Mouse (Mus musculus) fibroblast of lung, adult 2 months (primary cell): ENCODE measurements around the gene Ccdc97.
A peak's percentile ranks its signal among the peaks of the same experiment; 100 is the strongest.
"Not testable (repeated sequence)": the region's sequence is repeated elsewhere in the genome, so short reads cannot be mapped to it uniquely, and the experiment has no call there.

Experiments used
- DNase-seq: peaks from one replicate; pipeline ENCODE4 v3.0.0-alpha.2; 2011; ENCODE audit warnings: low read depth

Gene Ccdc97

DNA sequence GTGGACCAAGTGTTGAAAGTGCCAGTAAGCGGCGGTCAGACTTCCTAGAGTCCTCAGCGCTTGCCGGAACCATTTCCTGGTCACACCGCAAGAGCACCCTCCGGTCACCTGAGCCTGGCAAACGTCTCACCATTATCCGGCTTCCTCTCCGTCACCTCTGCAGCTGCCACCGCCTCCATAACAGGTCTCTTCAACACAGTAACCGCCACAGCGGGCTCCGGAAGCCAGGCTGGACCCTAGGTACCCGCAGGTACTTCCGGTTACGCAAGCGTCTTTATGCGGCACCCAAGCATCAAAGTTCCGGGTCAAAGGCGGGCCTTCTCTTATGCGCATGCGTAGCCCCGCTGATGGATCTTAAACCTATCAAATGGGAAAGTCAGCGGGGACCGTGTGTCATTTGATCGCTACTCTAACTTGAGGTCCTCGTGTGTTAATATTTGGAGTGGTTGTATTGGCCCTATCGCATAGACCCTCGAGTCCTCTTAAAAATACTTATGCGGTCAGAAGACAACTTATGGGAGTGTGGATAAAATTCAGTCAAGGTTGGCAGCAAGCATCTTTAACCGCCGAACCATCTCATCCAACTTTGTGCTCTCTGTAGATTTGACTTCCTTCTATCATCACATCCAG is at the start of gene Ccdc97:
Ccdc97 (minus strand) TSS at position 301 of the 630 bp plus-strand sequence.
- peak; percentile 87 for DNase-seq

DNA sequence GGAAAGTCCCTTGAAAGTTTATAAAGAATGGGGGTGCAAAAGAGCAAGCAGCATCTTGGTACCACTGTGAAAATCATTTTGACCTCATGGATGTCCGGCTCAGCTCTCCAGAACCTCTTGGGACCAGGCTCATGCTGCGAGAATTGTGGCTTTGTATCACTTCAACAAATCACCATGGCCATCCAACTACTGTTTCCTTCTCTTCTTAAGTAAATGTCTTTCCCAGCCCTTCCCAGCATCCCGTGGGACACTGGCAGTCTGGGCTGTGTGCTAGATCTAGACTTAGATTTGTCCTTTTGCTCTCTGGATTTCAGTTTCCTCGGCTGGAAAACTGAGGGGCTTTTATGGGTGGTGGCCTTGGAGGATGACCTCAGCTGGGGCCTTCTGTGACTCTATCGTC is 49.3 kb upstream of the Ccdc97 start:
- no peak for DNase-seq

DNA sequence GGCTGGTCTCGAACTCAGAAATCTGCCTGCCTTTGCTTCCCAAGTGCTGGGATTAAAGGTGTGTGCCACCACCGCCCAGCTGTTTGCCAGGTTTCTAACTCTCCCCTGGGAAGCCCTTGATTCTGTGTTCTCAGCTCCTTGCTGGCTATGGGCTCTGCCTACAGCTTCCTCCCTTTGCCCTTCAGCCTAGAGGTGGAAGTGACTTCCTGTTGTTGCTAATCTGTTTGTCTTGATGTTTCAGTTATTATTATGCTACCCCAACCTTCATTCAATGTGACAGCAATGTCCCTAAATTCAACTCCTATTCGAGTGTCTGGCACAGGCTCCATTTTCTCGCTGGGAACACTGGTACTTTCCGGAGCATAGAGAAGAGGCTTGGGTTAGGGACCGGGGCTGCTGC is 47.2 kb upstream of the Ccdc97 start:
- no peak for DNase-seq

- no peak for DNase-seq
These were observed 45.3 kb upstream of the Ccdc97 start for GRCm38 (mm10) chr7:25764221-25764620.

DNA sequence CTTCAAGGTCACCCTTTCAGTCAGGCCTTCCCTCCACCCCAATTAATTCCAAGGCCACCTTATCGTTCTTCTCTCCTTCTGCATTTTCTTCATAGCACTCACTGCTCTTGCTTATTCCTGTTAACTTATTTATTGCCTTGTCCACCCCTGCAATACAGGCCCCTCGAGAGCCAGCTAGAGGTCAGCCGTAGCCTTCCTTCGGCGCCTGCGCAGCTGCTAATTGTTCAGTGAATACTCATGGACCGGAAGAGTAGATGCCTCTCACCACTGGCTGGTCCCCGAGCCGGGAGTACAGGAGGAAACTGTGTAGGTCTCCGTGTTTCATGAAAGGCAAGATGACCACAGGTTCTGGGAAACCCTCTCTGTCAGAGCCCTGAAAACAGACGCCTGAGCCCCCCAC is 44.8 kb upstream of the Ccdc97 start:
- no peak for DNase-seq

DNA sequence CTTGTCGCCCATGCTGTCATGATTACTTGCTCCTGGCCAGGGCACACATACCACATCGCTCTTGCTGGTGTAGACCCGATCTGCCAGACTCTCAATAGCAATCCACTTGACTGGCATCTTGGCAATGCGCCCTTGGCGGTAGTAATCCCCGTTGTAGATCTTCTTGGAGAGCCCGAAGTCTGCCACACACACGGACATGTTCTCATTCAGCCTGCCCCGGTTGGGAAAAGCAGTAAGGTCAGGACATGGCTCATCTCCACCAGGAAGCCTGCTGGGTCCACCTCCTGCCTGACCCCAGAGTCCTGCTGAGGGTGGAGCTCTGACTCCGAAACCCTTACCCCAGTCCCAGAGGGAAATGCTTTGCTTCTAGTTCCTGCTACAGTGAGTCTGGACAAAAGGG is 42.5 kb upstream of the Ccdc97 start:
- DNase-seq: no peak

DNA sequence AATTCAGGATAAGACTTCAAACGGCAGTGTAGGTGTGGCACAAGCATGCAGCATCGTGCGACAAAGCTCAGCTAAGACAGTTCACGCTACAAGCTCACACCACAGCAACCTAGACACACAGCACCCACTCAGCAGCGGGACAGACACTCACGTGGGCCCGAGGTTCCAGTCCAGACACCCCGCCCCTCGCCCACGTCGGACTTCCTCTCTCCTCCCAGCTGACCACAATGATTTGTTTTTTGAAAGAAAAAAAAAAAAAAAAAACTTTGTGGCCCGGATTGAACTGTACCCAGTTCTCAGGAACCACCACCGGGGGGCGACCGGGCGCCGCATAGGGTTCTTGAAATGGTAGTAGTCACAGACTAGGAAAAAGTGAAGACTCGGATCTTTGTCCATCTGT is 37.1 kb upstream of the Ccdc97 start:
- peak; percentile 92 for DNase-seq

DNA sequence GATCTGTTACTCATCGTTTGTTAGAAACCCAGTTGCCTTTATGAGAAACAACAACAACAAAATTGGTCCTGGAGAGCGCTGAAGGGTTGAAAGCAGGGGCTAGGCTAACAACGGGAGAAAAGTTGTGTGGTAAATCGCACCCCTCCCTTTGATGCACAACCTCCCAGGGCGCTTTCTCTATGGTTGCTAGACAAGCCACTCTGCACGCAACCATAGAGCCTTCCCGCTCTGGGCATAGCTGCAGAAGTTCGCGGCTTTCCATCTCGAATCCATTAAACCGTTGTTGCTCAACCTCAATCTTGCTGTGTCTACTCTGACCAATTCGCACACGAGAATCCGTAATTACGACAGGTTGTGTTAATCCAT is 36.6 kb upstream of the Ccdc97 start:
- DNase-seq: no peak

DNA sequence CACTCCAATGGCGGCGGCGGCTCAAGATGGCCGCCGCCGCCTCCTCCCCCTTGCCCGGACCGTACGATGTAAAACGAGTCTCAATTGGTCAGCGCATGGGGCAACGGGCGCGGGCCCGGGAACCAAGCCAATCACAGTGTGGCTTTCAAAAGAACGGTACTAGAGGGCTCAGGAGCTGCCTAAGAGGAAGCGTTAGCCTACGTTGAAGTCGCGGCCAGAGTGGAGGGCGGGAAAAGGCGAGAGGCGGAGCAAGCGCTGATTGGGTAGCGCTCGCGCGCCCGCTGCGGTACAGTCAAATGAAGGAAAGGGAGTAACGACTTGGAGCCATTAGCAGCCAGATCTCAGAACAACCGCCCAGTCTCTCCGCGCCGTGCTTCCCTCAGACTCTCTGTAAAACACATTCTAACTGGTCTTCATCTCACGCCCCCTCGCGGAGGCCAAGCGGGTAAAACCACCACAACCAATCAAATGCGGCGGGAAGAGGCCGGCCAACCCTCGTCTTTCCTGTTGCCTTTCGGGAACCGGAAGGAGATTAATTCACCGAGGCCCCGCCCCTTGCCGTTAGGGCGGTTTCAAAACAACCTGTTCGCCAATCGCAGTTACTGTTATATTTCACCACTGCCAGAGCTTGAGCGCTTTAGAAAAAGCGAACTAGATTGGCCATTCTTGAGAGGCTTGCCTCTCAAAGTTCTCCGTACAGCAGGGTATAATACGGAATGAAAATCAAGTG is 36.0 kb upstream of the Ccdc97 start, which contains the start of gene Hnrnpul1:
Hnrnpul1 (minus strand) TSS at position 20 of the 730 bp plus-strand sequence.
- peak; percentile 98 for DNase-seq

GRCm38 (mm10) chr7:25754439-25754737 is 35.5 kb upstream of the Ccdc97 start:
- no peak for DNase-seq

DNA sequence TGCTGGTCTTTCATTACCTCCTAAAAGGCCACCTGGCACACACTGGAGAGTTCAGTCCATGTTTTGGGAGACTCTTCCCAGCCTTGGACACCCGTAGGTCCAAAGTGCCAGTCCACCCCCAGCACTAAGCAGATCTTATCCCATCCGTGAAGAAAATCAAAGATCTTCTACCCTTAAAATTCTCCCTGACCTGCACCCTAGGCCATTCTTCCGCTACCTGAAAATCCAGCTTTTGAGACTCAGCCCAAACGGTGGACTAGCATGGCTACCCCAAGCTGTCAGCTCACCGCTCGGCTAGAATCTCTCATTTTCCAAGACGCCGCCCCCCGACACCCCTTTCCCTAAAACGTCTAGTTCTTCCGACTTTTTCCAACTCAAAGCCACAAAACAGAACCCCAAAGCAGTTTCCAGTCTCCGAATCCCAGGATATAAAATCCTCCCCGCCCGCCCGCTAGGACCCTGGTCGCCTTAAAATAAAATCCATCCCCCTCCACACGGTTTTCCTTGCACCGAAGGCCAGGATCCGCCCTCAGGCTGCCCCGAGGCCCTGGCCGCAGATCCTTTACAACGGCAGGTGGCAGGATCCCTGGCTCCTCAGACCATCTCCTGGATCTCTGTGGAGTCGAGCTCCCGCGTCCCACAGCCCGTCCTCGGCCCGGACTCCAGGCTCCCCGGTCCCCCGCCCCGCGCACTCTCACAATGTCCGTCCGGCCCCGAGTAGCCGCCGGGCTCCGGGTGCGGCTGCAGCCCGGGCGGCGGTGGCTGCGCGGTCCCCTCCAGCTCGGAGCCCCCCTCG is 35.0 kb upstream of the Ccdc97 start:
- no peak for DNase-seq

- no peak for DNase-seq
These were observed 34.2 kb upstream of the Ccdc97 start for GRCm38 (mm10) chr7:25753076-25753475.

- no peak for DNase-seq
These were observed 28.0 kb upstream of the Ccdc97 start for GRCm38 (mm10) chr7:25746844-25747243.

- DNase-seq: no peak
These were observed 19.4 kb upstream of the Ccdc97 start for GRCm38 (mm10) chr7:25738277-25738676.

DNA sequence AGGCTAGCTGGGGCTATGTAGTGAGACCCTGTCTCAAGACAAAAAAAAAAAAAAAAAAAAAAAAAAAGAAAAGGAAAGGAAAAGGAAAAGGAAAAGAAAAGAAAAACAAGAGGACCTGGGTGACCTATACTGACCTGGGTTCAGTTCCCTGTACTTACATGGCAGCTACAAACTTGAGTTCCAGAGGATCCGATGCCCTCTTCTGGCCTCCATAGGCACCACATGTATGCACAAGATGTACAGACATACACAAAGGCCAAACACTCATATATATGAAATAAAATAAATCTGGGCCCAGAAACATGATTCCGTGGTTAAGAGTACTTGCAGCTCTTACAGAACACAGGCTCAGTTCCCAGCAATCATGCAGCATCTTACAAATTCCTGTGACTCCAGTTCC is 18.0 kb upstream of the Ccdc97 start:
- no peak for DNase-seq

GRCm38 (mm10) chr7:25734991-25735390 is 16.1 kb upstream of the Ccdc97 start:
- DNase-seq: no peak

DNA sequence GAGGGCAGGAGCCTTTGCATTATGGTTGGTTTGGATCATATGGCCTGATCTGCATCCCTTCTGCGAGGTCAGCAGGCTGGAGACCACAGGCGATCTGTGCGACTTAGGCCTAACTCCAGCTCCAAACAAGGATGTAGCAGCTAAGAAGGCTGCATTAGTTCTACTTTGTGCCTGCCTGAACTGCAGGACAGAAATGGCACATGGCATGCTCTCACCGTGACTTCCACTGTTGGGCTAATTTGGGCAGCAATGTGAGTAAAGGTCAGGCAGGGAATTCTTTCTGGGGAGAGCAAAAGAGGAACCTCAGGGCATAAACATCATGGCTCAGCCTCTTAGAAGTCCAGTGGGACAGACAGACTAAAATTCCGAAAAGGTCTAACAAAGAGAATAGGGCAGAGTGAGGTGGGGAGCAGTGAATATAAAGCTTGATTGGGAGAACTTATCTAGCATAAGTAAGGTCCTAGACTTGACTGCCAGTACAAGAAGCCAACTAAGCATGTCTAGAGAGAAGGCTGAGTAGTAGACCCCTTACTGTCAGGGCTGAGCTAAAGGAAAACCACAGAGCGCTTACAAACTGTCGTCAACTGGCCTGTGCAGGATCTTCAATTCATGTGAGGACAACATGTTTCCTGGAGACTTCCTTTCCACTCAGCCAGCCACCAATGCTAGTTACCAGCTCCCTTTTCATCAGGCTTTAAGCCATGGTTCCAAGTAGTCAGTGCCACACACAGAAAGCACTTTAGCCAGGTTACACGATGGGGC is 12.6 kb upstream of the Ccdc97 start:
- DNase-seq: no peak

DNA sequence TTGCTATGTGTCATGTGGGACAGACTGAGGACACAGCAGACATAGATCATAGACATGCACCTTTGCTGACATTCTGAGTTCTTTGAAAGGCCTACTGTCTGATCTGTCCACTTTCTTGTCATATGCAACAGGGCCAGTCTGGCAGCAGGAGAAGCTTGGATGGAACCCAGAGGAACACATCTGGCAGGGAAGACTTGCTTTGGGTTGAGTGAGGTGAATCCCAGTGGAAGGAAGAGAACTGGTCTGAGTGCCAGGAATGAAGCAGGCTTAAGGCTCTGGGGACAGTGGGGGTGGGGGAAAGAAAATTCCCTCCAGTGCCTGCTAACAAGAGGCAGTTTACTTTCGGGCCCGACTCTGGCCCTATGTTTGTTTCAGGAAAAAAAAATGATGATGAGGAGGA is 11.0 kb upstream of the Ccdc97 start:
- DNase-seq: no peak

DNA sequence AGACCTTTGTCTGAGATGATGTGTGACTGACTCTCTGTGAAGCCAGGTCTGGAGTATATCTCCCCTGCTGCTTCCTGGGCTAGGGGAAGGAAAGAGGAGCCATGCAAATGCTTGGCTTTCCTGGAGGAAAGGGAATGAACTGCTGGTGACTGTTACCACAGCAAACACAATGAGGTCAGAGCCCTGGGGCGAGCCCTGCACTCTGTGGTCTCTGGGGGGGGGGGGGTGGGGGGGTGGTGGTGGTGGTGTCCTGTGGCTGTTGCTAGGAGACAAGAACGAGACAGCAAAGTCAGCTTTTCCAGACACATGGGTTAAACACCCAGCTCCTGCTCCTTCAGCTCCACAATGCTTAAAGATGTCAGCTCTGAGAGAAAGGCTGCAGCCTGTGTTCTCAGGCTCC is 10.5 kb upstream of the Ccdc97 start:
- DNase-seq: no peak

- DNase-seq: no peak
These were observed 8.9 kb upstream of the Ccdc97 start for GRCm38 (mm10) chr7:25727800-25728199.

- DNase-seq: no peak
These were observed 7.0 kb upstream of the Ccdc97 start for GRCm38 (mm10) chr7:25725886-25726285.

GRCm38 (mm10) chr7:25721776-25722175 is 2.9 kb upstream of the Ccdc97 start:
- DNase-seq: not testable (repeated sequence)

- no peak for DNase-seq
These were observed 1.9 kb upstream of the Ccdc97 start for GRCm38 (mm10) chr7:25720760-25721159.
